Mouse (Mus musculus) testis, adult 2 months (tissue): Measurements from ENCODE around the gene Rag2.

Source experiments
- CTCF ChIP-seq: fragments of 200-500 bp; IDR thresholded peaks from 2 replicates; pipeline ENCODE4 v1.5.1; 2012; ENCODE audit warnings: low read depth, mild to moderate bottlenecking, inconsistent platforms, low read length, moderate library complexity; ENCODE audit not compliant: control insufficient read depth, insufficient read depth, insufficient replicate concordance
- POLR2A ChIP-seq: fragments of 200-500 bp; IDR thresholded peaks from 2 replicates; pipeline ENCODE4 v1.6.1; 2012; ENCODE audit warnings: low read depth, mild to moderate bottlenecking, inconsistent platforms, low read length, moderate library complexity; ENCODE audit not compliant: control insufficient read depth

- TF ChIP-seq CTCF (no peak), POLR2A (no peak)
These were observed at the start of gene Rag2 for GRCm38 (mm10) chr2:101624526-101624925.
